ENCODE assay signal across 14 mouse cellular contexts in genomic region chr12:69476131-69476530, GRCm38 (mm10).
A peak's percentile ranks its signal among the peaks of the same experiment; 100 is the strongest.
DNase-seq lines count a peak whose midpoint lies in the region; ATAC-seq lines count a peak whose summit lies in the region.
"Had no signal": no experiment of that assay in that cellular context is flagged by ENCODE, and none has a peak within 500 bp of the region (broad histone marks: within the 10 kb centered on the region; RNA-seq: fewer than 3 reads in every experiment).

No protein-coding gene starts in this region.

- H3K4me2 ChIP-seq in embryonic facial prominence, embryonic 13.5 days, result peak overlapping the region; percentile 52
- 0 out of 2 replicates have a peak overlapping the region, but pooled peaks have one; percentile 46 for H3K4me2 ChIP-seq in limb, embryonic 12.5 days

- 64% methylated on average over 4 of the region's 4 CpGs for WGBS in embryonic facial prominence, embryonic 13.5 days
- WGBS in embryonic facial prominence, embryonic 10.5 days, result 75% methylated on average over 4 of the region's 4 CpGs
- WGBS in limb, embryonic 12.5 days, result 76% methylated on average over 4 of the region's 4 CpGs

- no peaks in the 10 kb centered on the region for H3K9me3 ChIP-seq in embryonic facial prominence, embryonic 13.5 days
- H3K9me3 ChIP-seq in embryonic facial prominence, embryonic 10.5 days, result no peaks in the 10 kb centered on the region
- no peaks in the 10 kb centered on the region; the same call in 1 of the 2 replicates for H3K9me3 ChIP-seq in limb, embryonic 12.5 days
- H3K9me3 ChIP-seq: G1E had no signal

- H3K4me1 ChIP-seq in embryonic facial prominence, embryonic 13.5 days, result peaks cover 55% of the 10 kb centered on the region
- H3K4me1 ChIP-seq in embryonic facial prominence, embryonic 10.5 days, result peaks cover 38% of the 10 kb centered on the region
- peaks cover 55% of the 10 kb centered on the region for H3K4me1 ChIP-seq in limb, embryonic 12.5 days (replicated peaks)

- H3K36me3 ChIP-seq in embryonic facial prominence, embryonic 13.5 days, result no peaks in the 10 kb centered on the region
- H3K36me3 ChIP-seq in embryonic facial prominence, embryonic 10.5 days (replicated peaks), result no peaks in the 10 kb centered on the region
- no peaks in the 10 kb centered on the region for H3K36me3 ChIP-seq in limb, embryonic 12.5 days
- H3K36me3 ChIP-seq: G1E had no signal

- DNase-seq in embryonic facial prominence, embryonic 10.5 days (ENCODE audit: low spot score), result no peak
- DNase-seq in left cerebral cortex, postnatal 4 days, result peak; percentile 56
- DNase-seq in left cerebral cortex, postnatal 10 days (ENCODE audit: extremely low spot score in 1 of 2, low spot score in 2 of 2), result no peak
- peak; percentile 39 for DNase-seq in MN1 (ENCODE audit: low spot score)
- no peak for DNase-seq in urinary bladder, postnatal 4 days (ENCODE audit: low spot score in 2 of 2)
- no peak for DNase-seq in frontal cortex, postnatal 14 days (ENCODE audit: low spot score in 2 of 2)
- DNase-seq: adrenal gland, postnatal 36 days; cerebellum, adult 11 months; kidney, adult 18-20 months; layer of hippocampus, postnatal 36 days; right cerebral cortex, postnatal 14 days had no signal

- intact Hi-C loops in left cerebral cortex, postnatal 4 days (cut with DNase I), result no loop called here
- intact Hi-C loops in left cerebral cortex, postnatal 10 days (cut with DNase I), result no loop called here

- H3K27ac ChIP-seq in embryonic facial prominence, embryonic 13.5 days, result peak overlapping the region; percentile 80
- no peak overlapping the region for H3K27ac ChIP-seq in embryonic facial prominence, embryonic 10.5 days (replicated peaks)
- H3K27ac ChIP-seq in limb, embryonic 12.5 days, result peak overlapping the region; percentile 94

- no peaks in the 10 kb centered on the region for H3K27me3 ChIP-seq in embryonic facial prominence, embryonic 13.5 days
- 0 out of 2 replicates have a peak, but pooled peaks cover 5% of the 10 kb centered on the region for H3K27me3 ChIP-seq in embryonic facial prominence, embryonic 10.5 days (replicated peaks; ENCODE audit: low read depth, poor library complexity, severe bottlenecking)
- H3K27me3 ChIP-seq in limb, embryonic 12.5 days, result no peaks in the 10 kb centered on the region

- no peak for ATAC-seq in embryonic facial prominence, embryonic 13.5 days (ENCODE audit: insufficient number of reproducible peaks, insufficient read depth, low FRiP score, low TSS enrichment, low read depth)
- no peak for ATAC-seq in limb, embryonic 12.5 days (ENCODE audit: insufficient number of reproducible peaks, insufficient read depth, low FRiP score, low TSS enrichment, low read depth)

- no peak overlapping the region for H3K4me3 ChIP-seq in embryonic facial prominence, embryonic 13.5 days
- no peak overlapping the region for H3K4me3 ChIP-seq in embryonic facial prominence, embryonic 10.5 days
- no peak overlapping the region for H3K4me3 ChIP-seq in limb, embryonic 12.5 days (replicated peaks)

- no peak overlapping the region; the same call in 1 of the 2 replicates for H3K9ac ChIP-seq in embryonic facial prominence, embryonic 13.5 days
- 0 out of 2 replicates have a peak overlapping the region, but pooled peaks have one; percentile 37 for H3K9ac ChIP-seq in limb, embryonic 12.5 days (replicated peaks)

Comparison
In these comparisons a context has a peak if more than half of its experiments do, and no peak if none do; other contexts are left out.
1. DNase-seq: peak in left cerebral cortex, postnatal 4 days (single experiment) and MN1 (single experiment); none in embryonic facial prominence, embryonic 10.5 days (single experiment), left cerebral cortex, postnatal 10 days (0 of 2), urinary bladder, postnatal 4 days (0 of 2) and frontal cortex, postnatal 14 days (0 of 2).